Mouse (Mus musculus) gastrocnemius, adult 8-10 months (tissue): ENCODE data around the gene Adcy9. TPM values are rescaled to one million over a fixed set of nuclear protein-coding genes. Genes with fewer than 3 reads are reported as not detected.
A peak's percentile ranks its signal among the peaks of the same experiment; 100 is the strongest.

Experiments
- DNase-seq, 2 experiments: peaks; one replicate each; pipeline ENCODE4 v3.0.0; 2022; ENCODE audit warnings: low spot score in 2 of 2
- total RNA-seq, 4 experiments: library from RNA; stranded (reverse); gene quantifications; 2 replicates each; pipeline ENCODE4 v1.2.4; 2022

Gene Adcy9
- total RNA-seq, 4 experiments from 2014 or later: 39.3 to 50.8 (median 41.4) TPM

- DNase-seq: peak in 1 of 2 experiments; percentile 56
Measured at GRCm38 (mm10) chr16:4419546-4420297, 576 bp downstream of the Adcy9 start.

DNA sequence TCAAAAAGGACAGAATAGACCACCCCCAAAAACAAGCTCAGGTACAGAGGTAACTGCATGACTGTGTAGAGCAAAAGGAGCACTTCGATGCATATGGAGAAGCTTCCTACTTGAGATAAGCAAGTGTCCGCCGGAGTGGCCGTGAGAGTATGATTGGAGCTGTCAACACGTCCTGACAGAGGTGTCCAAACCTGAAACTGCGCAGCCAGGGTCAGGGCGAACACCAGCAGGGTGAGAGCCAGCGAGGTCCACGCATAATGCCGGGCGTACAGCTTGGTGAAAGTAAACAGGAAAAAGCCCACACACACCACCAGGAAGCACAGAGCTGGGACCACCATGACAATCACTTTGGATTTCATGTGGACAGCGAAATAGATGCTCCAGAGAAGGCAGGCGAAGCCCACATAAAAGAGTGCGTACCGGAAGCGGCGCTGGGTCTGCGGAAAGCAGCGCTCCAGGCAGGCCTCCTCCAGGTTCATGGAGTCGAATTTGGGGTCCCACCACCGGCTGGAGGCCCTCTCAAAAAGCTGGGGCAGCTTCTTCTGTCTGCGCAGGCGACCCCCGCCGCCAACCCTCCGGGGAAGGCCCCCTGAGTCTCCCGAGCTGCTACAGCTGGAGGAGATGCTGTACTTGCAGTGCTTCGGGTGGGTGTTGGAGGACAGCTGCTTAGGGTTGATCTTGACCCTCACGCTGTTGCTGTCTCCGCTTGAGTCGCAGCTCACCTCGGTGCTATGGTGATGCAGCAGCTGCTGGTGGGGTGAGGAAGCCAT is 1.3 kb downstream of the Adcy9 start:
- DNase-seq: no peak

GRCm38 (mm10) chr16:4418072-4418471 is 2.2 kb downstream of the Adcy9 start:
- no peak for DNase-seq

DNA sequence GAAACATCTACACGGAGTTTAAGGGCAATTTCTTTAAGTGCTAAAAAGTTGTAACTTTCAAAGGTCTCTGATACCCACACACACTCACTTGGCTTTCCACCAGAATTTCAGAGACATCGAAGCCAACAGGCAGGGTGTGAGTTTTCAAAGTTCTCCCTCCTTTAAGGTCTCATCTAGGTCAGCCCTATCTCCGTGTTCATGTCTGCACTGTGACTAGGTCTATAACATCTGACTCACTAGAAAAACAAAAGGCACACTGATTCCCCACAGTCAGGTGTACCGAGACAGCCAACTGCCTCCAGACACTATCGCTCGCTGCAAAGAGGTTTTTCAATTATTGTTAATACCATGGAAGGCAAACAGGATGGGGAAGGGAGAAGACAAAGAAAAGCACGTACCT is 2.8 kb downstream of the Adcy9 start:
- DNase-seq: no peak

DNA sequence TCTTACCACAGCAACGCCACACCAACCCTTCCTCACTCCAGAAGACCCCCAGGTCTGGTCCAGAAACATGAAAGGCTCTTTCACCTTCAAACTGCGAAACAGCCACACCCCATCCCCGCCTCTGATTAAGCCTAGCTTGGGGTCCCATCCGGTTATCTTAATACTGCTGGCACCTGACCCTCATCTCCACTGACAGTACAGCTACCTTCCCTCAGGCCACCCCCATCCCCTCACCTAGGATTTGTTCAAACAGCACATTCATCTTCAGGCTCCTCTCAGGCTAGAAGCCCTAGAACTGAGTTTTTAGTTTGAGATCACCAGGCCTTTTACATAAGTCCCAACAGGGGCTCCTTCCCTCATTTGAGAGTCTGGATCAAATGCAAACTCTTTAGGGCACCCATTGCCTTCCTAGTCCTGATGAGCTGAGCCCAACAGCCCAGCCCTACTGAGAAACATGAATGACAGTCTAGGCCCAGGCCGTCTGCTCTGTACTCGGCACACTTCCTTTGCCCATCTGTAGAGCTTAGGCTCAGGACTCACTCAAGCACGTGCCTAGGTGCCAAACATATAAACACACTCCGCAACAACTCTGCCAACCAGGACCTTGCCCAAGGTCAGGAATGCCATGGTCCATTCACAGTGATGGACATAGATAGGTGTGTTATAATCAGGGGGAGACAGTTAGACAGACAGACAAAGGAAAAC is 5.3 kb downstream of the Adcy9 start:
- DNase-seq: no peak

DNA sequence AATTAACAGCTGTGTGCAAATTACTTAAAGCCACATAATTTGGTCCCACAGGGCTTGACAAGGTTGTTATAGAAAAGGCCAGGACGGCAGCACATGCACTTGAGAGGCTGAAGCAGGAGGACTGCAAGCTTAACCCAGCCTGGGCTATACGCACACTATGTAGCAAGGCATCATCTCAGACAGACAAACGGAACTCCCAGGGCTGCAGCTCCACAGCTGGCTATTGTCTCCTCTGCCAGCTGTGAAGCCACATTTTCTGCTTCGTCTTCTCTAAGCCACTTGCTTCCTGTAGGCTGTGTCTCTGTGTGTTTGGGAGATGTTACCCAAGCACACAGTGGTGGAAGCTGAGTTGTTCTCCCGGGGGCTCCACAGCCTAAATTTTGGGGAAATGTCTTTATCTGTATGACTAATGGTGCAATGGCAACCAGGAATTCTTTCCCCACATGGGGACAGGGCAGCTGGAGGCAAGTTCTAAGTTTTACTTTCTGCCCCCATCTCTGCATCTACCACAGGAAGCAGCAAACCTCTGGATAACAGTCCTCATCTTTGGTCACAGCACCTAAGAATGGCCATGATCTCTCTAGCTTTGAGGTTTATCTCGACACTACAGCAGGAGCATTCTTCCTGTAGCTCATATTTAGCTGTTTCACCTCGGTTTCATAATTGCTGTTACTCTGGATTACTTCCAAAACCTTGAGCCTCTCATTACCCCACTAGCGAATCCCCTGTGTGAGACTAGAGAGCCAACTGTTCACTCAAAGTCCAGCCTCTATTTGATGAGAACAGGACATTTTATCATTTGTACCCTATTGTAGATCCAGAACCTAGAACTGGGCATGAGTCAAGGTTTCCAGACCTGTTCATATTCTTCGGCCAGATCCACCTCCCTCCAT is 6.1 kb downstream of the Adcy9 start:
- DNase-seq: no peak

DNA sequence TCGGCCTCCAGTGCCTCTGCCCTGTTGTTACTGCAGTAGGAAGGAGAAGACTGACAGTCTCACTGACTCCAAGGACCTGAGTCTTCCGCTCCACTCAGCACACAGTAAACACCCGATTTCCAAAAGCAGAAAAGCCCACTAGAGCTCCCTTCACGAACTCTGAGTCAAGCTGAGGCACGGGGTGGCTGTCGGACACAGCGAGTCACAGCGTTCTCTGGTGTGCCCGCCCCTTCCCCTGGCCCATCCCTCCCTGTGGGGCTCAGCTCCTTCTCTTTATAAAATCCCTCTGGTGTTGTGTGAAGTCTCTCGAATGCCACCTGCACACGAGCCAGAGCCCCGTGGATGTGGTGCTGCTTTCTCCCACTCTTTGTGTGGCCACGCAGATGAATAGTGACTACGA is 7.0 kb downstream of the Adcy9 start:
- DNase-seq: no peak

GRCm38 (mm10) chr16:4412298-4412697 is 8.0 kb downstream of the Adcy9 start:
- DNase-seq: no peak

- no peak for DNase-seq
Measured at GRCm38 (mm10) chr16:4411296-4411695, 9.0 kb downstream of the Adcy9 start.

DNA sequence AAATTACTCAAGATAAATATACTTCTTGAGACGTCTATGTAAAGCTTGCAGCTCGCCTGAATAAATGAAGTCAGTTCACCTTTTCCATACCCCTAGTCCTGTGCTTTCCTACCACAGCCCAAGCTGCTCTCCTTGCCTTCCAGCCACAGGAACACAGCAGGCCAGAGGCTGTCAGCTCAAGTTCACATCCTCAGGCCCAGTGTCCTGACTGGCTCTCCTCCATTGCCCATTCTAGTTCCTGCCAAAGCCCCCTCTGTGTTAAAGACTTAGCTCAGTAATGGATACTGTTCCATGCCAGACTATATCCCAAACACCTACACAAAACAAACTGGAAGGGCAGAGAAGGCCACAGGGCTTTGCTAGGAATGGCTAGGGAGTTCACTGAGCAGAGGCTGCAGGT is 12.8 kb downstream of the Adcy9 start:
- no peak for DNase-seq

DNA sequence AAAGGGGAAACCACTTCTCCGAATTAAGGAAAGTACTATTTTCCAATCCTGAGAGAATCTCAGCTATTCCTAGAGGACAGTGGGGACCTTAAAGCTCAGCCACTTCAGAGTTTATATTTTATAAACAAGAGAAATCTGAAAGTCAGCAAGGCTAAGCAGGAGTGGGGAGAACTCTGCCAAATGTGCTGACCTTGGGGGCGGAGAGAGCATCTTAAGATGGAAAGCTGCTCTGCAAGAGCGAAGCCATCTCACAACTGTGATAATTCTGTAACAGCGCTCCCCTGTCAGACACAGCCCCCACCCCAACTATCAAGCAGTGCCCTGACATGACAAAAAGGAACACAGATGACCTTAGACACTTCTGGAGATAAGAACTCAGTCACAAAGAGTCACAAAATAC is 13.6 kb downstream of the Adcy9 start:
- DNase-seq: no peak

- DNase-seq: no peak
Measured at GRCm38 (mm10) chr16:4406047-4406586, 14.2 kb downstream of the Adcy9 start.

DNA sequence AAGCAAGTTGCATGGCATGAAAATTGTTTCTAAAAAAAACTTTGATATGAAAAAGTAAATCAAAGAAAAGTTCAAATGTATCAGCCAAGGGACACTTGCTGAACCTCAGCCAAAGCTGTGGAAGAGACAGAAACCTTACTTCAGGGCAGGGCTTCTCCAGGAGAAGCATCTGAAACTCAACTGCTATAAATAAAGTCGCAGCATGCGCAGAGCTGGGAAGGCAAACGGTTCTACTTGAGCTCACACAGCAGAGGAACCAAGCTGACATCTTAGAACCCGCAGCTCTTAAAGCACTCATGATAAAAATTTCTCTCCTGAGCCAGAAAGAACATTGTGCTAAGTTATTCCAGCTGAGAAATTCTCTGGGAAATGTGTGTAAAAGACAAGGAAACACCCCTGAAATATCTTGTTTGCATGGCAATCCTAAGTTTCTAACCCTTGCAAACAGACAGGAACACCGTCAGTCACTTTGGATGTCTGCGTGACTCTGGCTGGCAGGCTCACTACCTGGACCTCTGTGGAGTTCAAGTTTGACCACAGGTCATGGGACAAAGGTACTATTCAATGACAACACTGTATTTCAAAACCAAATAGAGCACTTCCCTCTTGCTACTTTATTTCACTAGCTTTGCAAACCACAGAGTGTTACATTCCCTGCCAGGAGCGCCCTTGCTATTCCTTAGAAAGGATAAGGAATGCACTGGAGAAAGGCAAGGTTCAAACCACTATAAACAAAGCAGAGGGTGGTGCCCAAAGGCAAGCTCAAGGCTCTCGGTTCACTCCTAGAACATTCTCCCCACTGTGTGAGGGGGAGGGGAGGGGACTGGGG is 15.2 kb downstream of the Adcy9 start:
- no peak for DNase-seq

DNA sequence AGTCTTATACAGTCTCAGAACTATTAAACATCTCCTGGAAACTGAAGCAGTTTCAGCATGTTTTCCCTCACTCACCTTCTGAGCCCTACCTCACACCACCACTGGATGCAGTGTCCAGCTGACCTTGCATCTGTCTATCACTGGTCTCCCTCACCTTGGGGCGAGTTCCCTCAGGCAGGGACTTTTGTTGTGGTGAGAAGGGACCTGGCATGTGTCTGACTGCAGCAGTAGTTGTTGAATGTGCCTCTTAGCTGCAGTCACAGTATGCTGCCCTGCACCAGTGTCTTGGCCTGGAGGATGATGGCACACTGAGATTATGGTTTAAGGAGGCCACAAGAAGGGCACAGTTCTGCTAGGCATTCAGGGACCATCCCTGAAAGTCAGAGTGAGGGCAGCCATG is 19.2 kb downstream of the Adcy9 start:
- DNase-seq: no peak

- DNase-seq: peak in 1 of 2 experiments; percentile 74
Measured at GRCm38 (mm10) chr16:4399471-4400223, 20.7 kb downstream of the Adcy9 start.

DNA sequence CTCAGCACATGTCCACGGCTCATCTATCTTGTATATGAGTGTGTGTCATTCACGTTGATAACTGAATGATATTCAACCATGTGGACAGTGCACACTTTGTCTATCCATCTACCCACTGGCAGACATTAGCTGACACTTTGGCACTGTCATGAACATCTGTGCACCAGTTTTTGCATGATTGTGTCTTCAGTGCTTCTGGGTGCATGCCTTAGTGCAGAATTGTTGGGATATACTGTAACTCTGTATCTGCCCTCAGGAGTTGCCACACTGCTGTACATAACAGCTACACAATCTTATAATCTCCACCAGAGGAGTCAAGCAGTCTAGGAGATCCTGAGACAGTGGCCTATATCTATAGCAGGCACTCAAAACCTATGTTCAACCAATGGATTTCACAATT is 21.5 kb downstream of the Adcy9 start:
- DNase-seq: no peak

GRCm38 (mm10) chr16:4397636-4398035 is 22.7 kb downstream of the Adcy9 start:
- DNase-seq: no peak

- no peak for DNase-seq
Measured at GRCm38 (mm10) chr16:4395687-4396341, 24.5 kb downstream of the Adcy9 start.
